Mouse (Mus musculus): ENCODE measurements at regions not wholly inside any gene's neighbourhood (a gene's known extent, or its start where the extent isn't known, plus 50 kb on each side); places are given as distances from the start of the nearest gene placed in this dataset.

DNA sequence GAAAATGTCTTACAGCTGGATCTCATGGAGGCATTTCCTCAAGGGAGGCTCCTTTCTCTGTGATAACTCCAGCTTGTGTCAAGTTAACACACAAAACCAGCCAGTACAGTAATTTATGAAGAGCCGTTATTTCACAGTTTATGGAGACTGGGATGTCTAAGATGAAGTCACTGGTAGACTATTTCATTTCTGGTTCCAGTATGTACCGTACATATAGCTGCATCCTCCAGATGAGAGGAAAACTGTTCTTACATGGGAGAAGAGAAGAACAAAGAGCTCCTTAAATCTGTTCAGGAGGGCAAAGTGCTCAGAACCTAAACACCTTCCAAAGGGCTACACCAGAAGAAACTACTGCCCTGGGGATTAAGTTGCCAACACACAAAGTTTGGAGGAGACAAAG, 60.6 kb upstream of the Arl15 start:
- TF ChIP-seq POLR2A (IDR thresholded peaks at IDR 0.05; ENCODE audit: borderline replicate concordance, insufficient read depth, low read length) (no peak), CTCF (IDR thresholded peaks at IDR 0.05; ENCODE audit: borderline replicate concordance, insufficient read depth, low read depth, low read length) (no peak)
